Mouse (Mus musculus): ENCODE measurements around the gene Rbms2. TPM values are rescaled to one million over a fixed set of nuclear protein-coding genes. Genes with fewer than 3 reads are reported as not detected.
A peak's percentile ranks its signal among the peaks of the same experiment; 100 is the strongest.
"Not testable (repeated sequence)": the region's sequence is repeated elsewhere in the genome, so short reads cannot be mapped to it uniquely, and the experiment has no call there.

Rbms2 gene
- polyA plus RNA-seq, 1 experiment from 2014 or later = 22.5 TPM

DNA sequence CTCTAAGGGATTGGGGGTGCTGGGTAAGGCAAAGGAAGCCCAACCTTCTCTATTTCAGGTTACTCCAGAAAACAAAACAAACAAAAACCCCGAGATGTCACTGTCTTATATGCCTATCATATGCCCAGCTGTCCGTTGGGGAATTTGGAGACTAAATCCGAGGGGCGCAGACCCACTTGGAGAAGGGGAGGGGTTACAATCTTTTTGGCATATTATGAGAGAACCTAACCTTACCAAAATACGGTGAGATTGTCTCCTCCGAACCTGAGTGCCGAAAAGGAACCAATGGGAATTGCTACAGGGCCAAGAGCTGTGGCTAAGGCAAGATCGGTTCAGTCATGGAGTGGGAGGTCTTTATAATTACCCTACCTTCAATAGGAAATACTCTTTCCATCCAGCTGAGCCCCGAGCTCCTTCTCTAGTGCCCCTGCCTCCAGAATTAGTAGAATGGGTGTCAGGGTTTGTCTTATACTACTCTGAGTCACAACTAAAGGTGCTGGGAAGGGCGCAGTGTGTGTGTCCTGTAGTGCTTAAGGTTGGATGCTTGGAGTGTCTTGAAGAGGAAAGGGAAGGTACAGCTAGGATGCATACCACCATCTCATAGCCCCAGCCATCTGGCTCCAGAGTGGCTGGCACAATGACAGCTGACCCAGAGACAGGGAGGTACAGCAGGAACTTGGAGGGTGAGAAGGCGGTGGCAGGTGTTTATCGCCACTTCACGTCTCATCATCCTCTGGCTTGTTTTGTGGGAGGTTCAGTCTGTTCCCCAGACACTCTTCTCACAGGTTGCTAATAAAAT, 86.4 kb downstream of the Rbms2 start:
- no peak for ATAC-seq (ENCODE audit: low FRiP score)
- no peaks in the 10 kb centered on the region for H3K9me3 ChIP-seq (replicated peaks)
- H3K36me3 ChIP-seq = peaks cover 18% of the 10 kb centered on the region
- no peaks in the 10 kb centered on the region for H3K27me3 ChIP-seq
- H3K4me1 ChIP-seq = peaks cover 49% of the 10 kb centered on the region
- H3K9ac ChIP-seq = peak overlapping the region; percentile 84
- H3K4me2 ChIP-seq (replicated peaks) = peak overlapping the region; percentile 90
- WGBS = 25% methylated on average over 13 of the region's 13 CpGs
- H3K4me3 ChIP-seq = peak overlapping the region; percentile 88
- peak overlapping the region; percentile 93 for H3K27ac ChIP-seq

- Histone ChIP-seq H3K4me1 (peaks cover 40% of the 10 kb centered on the region), H3K4me2 (replicated peaks) (peak overlapping the region; percentile 90), H3K36me3 (peaks cover 26% of the 10 kb centered on the region), H3K27ac (peak overlapping the region; percentile 93), H3K9me3 (replicated peaks) (no peaks in the 10 kb centered on the region), H3K4me3 (peak overlapping the region; percentile 88), H3K9ac (peak overlapping the region; percentile 84), H3K27me3 (no peaks in the 10 kb centered on the region)
- under 1% methylated on average over 81 of the region's 88 CpGs for WGBS
- peak; percentile 41 for ATAC-seq (ENCODE audit: low FRiP score)
Measured at GRCm38 (mm10) chr10:128092506-128093495, 87.3 kb downstream of the Rbms2 start.

DNA sequence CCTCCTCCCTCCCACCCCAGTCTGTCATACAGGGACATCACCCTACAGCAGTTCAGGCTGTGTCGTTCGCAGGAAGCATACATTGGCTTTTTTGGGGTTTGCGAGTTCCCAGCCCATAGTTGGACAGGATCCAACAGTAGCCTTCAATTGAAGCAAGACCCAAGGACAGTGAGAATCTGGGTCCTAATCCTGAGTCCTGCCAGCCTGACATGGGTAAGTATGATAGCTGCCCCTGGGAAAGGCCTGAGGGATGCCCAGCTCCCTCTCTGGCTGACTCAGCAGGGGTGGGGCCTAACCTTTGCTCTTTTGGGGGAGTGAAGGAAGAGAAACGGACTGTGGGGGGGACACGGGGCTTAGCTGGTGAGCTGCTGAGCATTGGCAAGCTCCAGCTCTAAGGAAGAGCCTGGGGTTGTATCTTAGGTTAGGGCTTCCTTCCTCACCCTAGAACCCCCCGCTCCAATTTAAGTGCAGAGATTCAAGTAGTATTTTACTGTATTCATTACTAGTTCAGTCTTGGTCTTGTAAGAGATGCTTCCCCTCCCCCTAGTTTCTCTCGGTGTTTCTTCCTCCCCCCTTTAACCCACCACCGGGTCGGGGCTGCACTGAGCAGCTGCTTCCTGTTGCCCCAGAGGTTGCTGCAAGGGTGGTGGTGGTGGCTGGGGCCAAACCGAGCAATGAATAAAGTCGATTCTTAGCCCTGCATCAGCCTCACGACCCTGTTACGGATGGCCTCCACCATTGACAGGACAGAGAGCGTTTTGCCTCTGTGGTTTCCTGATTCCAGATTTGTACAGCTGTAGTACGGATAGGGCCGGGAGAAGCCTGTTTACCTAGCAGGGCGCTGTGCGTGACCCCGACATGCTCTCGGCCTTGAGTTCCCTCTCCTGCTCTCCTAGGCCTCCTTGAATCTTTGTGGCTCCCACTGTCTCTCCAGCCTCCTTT, 88.3 kb downstream of the Rbms2 start, which contains the start of gene Baz2a:
Gene Baz2a, plus strand, starts transcription at position 14 of the 942 bp plus-strand sequence.
- H3K4me3 ChIP-seq = peak within 1 kb of the TSS; percentile 88
- H3K27me3 ChIP-seq = no peaks in the 10 kb centered on the region
- ATAC-seq (ENCODE audit: low FRiP score) = peak; percentile 44
- H3K36me3 ChIP-seq = peaks cover 35% of the 10 kb centered on the region
- H3K9me3 ChIP-seq (replicated peaks) = no peaks in the 10 kb centered on the region
- peak within 1 kb of the TSS; percentile 90 for H3K4me2 ChIP-seq (replicated peaks)
- H3K27ac ChIP-seq = peak within 1 kb of the TSS; percentile 93
- WGBS = 2% methylated on average over 20 of the region's 20 CpGs
- H3K9ac ChIP-seq = peak within 1 kb of the TSS; percentile 84
- peaks cover 38% of the 10 kb centered on the region for H3K4me1 ChIP-seq

GRCm38 (mm10) chr10:128090651-128091563, 89.2 kb downstream of the Rbms2 start:
- H3K4me2 ChIP-seq (replicated peaks) = peak overlapping the region; percentile 90
- peak; percentile 38 for ATAC-seq (ENCODE audit: low FRiP score)
- 8% methylated on average over 14 of the region's 14 CpGs for WGBS
- peak overlapping the region; percentile 84 for H3K9ac ChIP-seq
- peaks cover 44% of the 10 kb centered on the region for H3K36me3 ChIP-seq
- no peaks in the 10 kb centered on the region for H3K9me3 ChIP-seq (replicated peaks)
- peak overlapping the region; percentile 88 for H3K4me3 ChIP-seq
- no peaks in the 10 kb centered on the region for H3K27me3 ChIP-seq
- H3K4me1 ChIP-seq = peaks cover 38% of the 10 kb centered on the region
- peak overlapping the region; percentile 93; the same call in 1 of the 2 replicates for H3K27ac ChIP-seq

GRCm38 (mm10) chr10:128089842-128090241, 90.3 kb downstream of the Rbms2 start:
- Histone ChIP-seq H3K9me3 (replicated peaks) (no peaks in the 10 kb centered on the region), H3K27ac (no peak overlapping the region), H3K4me2 (replicated peaks) (no peak overlapping the region), H3K36me3 (peaks cover 55% of the 10 kb centered on the region), H3K4me1 (peaks cover 39% of the 10 kb centered on the region), H3K4me3 (no peak overlapping the region), H3K9ac (no peak overlapping the region), H3K27me3 (no peaks in the 10 kb centered on the region)
- no peak for ATAC-seq (ENCODE audit: low FRiP score)
- 84% methylated on average over 5 of the region's 5 CpGs for WGBS

DNA sequence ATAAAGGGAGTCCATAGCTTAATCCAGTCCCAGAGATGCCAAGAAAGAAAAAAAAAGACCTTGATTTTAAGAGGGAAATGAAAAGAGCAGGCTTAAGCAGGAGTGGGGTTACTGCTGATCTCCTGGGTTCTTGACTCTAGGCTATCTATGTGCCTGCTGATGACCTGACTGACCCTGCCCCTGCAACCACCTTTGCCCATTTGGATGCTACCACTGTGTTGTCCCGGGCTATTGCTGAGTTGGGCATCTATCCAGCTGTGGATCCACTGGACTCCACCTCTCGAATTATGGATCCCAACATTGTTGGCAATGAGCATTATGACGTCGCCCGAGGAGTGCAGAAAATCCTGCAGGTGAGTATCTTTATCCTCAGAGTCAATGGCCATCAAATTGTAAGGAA, 91.9 kb downstream of the Rbms2 start:
- ATAC-seq (ENCODE audit: low FRiP score) = no peak
- Histone ChIP-seq H3K27ac (no peak overlapping the region), H3K27me3 (no peaks in the 10 kb centered on the region), H3K9me3 (replicated peaks) (no peaks in the 10 kb centered on the region), H3K36me3 (peaks cover 57% of the 10 kb centered on the region), H3K4me2 (replicated peaks) (no peak overlapping the region), H3K4me1 (peaks cover 28% of the 10 kb centered on the region), H3K9ac (no peak overlapping the region), H3K4me3 (no peak overlapping the region)
- WGBS = 96% methylated on average over 5 of the region's 5 CpGs

DNA sequence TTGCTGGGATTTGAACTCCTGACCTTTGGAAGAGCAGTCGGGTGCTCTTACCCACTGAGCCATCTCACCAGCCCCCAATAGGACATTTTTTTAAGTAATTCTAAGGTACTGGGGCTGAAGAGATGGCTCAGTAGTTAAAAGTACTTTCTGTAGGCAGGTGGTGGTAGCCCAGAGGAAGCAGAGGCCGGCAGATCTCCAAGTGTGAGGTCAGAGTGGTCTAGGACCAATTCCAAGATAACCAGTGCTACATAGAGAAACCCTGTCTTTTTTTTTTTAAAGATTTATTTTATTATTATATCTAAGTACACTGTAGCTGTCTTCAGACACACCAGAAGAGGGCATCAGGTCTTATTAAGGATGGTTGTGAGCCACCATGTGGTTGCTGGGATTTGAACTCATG, 92.9 kb downstream of the Rbms2 start:
- peaks cover 57% of the 10 kb centered on the region for H3K36me3 ChIP-seq

GRCm38 (mm10) chr10:128086391-128086790, 93.7 kb downstream of the Rbms2 start:
- H3K9me3 ChIP-seq (replicated peaks) = no peaks in the 10 kb centered on the region
- WGBS = 80% methylated on average over 6 of the region's 6 CpGs
- peaks cover 24% of the 10 kb centered on the region for H3K4me1 ChIP-seq
- no peak for ATAC-seq (ENCODE audit: low FRiP score)
- H3K36me3 ChIP-seq = peaks cover 57% of the 10 kb centered on the region
- H3K4me3 ChIP-seq = no peak overlapping the region
- no peak overlapping the region for H3K27ac ChIP-seq
- H3K4me2 ChIP-seq (replicated peaks) = no peak overlapping the region
- H3K27me3 ChIP-seq = no peaks in the 10 kb centered on the region
- no peak overlapping the region for H3K9ac ChIP-seq

More for the DNA sequence above, 92.9 kb downstream of the Rbms2 start:
- WGBS = 84% methylated on average over 2 of the region's 2 CpGs
- H3K4me2 ChIP-seq (replicated peaks); H3K27ac ChIP-seq; H3K9me3 ChIP-seq (replicated peaks); ATAC-seq (ENCODE audit: low FRiP score); H3K27me3 ChIP-seq; H3K9ac ChIP-seq; H3K4me3 ChIP-seq: not testable (repeated sequence)
- H3K4me1 ChIP-seq = peaks cover 27% of the 10 kb centered on the region

DNA sequence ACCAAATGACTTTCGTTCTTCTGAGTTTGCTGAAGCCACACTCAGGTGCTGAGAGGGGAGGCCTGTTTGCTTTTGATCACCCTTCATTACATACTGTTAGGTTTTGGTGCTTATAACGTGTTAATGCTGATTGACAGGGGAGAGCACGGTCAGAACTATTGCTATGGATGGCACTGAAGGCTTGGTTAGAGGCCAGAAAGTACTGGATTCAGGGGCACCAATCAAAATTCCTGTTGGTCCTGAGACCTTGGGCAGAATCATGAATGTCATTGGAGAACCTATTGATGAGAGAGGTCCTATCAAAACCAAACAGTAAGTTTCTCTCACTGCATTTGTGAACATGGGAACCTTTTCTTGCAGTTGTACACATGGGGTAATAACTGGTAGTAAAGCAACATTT, 95.9 kb downstream of the Rbms2 start:
- Histone ChIP-seq H3K4me3 (peak overlapping the region; percentile 95), H3K4me2 (replicated peaks) (peak overlapping the region; percentile 97), H3K27me3 (no peaks in the 10 kb centered on the region), H3K27ac (peak overlapping the region; percentile 81), H3K9me3 (replicated peaks) (no peaks in the 10 kb centered on the region), H3K36me3 (peaks cover 44% of the 10 kb centered on the region), H3K9ac (peak overlapping the region; percentile 99), H3K4me1 (peaks cover 17% of the 10 kb centered on the region)
- no peak for ATAC-seq (ENCODE audit: low FRiP score)
- WGBS = 6% methylated on average over 3 of the region's 3 CpGs

DNA sequence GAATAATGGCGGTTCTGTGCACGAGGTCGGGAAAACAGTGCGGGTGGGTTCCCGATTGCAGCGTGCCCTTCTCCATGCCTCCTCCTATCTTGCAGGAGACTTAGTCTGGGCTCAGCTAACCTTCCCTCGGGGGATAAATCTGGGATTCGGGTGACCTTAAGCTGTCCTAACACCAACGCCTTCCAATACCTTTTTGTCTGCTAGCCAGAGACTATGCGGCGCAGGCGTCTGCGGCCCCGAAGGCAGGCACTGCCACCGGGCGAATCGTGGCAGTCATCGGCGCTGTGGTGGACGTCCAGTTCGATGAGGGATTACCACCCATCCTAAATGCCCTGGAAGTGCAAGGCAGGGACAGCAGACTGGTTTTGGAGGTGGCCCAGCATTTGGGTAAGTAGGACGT, 96.4 kb downstream of the Rbms2 start:
- H3K4me2 ChIP-seq (replicated peaks) = peak overlapping the region; percentile 97
- peak overlapping the region; percentile 99 for H3K9ac ChIP-seq
- H3K27ac ChIP-seq = peak overlapping the region; percentile 81
- under 1% methylated on average over 22 of the region's 22 CpGs for WGBS
- peaks cover 39% of the 10 kb centered on the region for H3K36me3 ChIP-seq
- H3K27me3 ChIP-seq = no peaks in the 10 kb centered on the region
- ATAC-seq (ENCODE audit: low FRiP score) = peak; percentile 4
- H3K9me3 ChIP-seq (replicated peaks) = no peaks in the 10 kb centered on the region
- H3K4me1 ChIP-seq = peaks cover 17% of the 10 kb centered on the region
- H3K4me3 ChIP-seq = peak overlapping the region; percentile 95

Measured in hindbrain, embryonic 12.5 days (tissue).